Mouse (Mus musculus) megakaryocyte, embryonic 14.5 days (primary cell): ENCODE measurements at regions not wholly inside any gene's neighbourhood (a gene's known extent, or its start where the extent isn't known, plus 50 kb on each side); places are given as distances from the start of the nearest gene placed in this dataset.

ENCODE experiments used
- FLI1 ChIP-seq: IDR thresholded peaks from 2 replicates; pipeline ENCODE4 v1.6.1; 2012; ENCODE audit warnings: low read length, inconsistent platforms, mixed read lengths
- GATA1 ChIP-seq: IDR thresholded peaks from 3 replicates; pipeline ENCODE4 v1.6.1; 2012; ENCODE audit warnings: mixed read lengths, low read length, inconsistent platforms, borderline replicate concordance

DNA sequence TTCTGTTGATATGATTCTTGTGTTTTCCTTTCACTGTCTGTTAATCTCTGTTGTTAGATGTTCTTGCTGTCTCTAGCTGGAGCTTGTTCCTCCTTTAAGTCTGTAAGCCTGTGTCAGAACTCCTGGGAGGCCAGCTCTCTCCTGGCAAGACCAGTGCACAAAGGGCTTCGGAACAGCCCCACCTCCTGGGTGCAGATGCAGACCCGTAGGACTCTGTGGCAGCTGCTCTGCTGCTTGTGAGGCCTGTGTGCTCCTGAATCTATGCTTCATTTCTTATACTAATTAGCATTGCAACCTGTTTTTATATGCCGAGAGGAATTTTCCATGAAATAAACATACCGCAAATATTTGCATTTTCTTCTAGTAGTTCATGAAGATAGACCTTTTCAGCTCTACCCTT lies 392.2 kb downstream of the Arl4a start:
- TF ChIP-seq GATA1 (no peak), FLI1 (no peak)
